Mouse (Mus musculus) mouse trophoblast stem cell (cell line): ENCODE data around the gene Hsp90aa1.
"Not testable (repeated sequence)": the region's sequence is repeated elsewhere in the genome, so short reads cannot be mapped to it uniquely, and the experiment has no call there.

Experiments
- in situ Hi-C, 2 experiments: fragments of 300-500 bp; cut with MseI, MboI; formaldehyde crosslinking; loops; 2 replicates in 1 of 2; 3 replicates in 1 of 2; pipeline ENCODE4 v1.15.1; 2025

Hsp90aa1 gene

GRCm38 (mm10) chr12:110702556-110702955, at the start of gene Hsp90aa1:
Hsp90aa1 (minus strand) TSS chr12:110702728.
- in situ Hi-C loops: no loop called here

DNA sequence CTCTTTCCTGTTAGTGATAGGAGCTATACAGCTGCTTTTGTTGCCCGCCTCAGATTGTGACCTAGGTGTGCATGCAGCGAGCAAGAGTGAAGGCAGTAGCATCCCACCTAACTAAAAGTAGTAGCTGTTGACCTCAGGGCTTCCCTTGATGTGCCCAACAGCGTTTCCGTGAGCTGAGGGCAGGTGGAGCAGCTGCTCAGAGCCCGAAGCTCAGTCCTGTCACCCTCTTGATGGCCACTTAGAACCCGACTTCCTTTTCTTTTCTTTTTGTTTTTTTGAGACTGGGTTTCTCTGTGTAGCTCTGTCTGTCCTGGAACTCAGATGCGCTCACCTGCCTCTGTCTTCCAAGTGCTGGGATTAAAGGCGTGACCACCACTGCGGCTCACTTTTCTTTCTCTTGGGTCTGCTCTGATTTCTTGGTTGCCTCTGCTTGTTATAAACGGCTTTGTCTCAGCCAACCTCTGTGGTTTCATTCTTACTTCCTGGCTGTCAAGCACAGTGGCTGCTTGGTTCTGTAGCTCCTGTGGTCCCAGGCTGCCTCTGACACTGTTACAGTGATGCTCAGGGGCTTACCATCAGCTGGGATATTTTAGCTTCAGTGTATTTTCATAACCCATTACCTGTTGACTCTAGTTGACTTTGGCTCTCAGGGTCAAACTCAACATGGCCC, 48.4 kb upstream of the Hsp90aa1 start:
- in situ Hi-C loops: no loop called here

DNA sequence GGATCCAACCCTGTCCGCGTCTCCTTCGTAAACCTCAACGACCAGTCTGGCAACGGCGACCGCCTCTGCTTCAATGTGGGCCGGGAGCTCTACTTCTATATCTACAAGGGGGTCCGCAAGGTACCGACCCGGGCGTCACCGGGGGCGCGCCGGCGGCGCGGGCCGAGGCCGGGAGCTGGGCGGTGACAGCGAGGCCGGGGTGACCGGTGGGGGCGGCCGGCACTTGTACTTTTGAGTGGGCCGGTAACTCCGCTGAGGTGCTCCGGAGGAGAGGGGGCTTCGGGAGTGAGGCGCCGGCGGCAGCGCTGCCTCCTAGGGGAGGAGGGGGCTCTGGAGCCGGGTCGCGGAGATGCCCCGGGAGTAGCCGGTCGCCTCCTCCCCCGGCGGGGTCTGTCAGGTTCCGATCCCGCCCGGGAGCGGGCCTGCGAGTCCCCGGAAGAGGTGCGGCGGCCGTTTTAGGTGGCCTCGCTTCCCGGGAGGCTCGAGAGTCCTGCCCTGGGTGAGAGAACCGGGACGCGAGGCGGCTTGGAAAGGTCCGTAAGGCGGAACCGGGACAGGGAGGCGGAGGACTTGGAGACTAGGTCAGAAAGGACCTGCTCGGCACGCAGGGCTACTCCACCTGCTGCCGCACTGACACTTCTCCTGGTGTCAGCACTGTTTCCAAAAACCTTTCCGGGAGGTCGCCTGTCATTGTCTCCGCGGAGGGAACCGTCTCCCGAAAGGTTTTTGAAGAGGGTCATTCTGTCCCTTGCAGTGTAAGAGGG, 35.8 kb upstream of the Hsp90aa1 start:
- in situ Hi-C loops: loop anchor here in 1 of 2 experiments (10.0 kb wide), 1 partner anchor 106 kb away; the partner anchor contains the start of gene Mok

- in situ Hi-C loops: loop anchor here in 1 of 2 experiments (10.0 kb wide), 1 partner anchor 107 kb away; the partner anchor contains the start of gene Mok
Observed at GRCm38 (mm10) chr12:110737170-110738157, 34.9 kb upstream of the Hsp90aa1 start, which contains the start of gene Wdr20. Wdr20 (plus strand) TSS chr12:110737944.

GRCm38 (mm10) chr12:110736641-110737040, 34.1 kb upstream of the Hsp90aa1 start:
- in situ Hi-C loops: loop anchor here in 1 of 2 experiments (10.0 kb wide), 1 partner anchor 108 kb away; the partner anchor contains the start of gene Mok

- in situ Hi-C loops: loop anchor here in 1 of 2 experiments (10.0 kb wide), 1 partner anchor 112 kb away; the partner anchor contains the start of gene Mok
Observed at GRCm38 (mm10) chr12:110733254-110733653, 30.7 kb upstream of the Hsp90aa1 start.

DNA sequence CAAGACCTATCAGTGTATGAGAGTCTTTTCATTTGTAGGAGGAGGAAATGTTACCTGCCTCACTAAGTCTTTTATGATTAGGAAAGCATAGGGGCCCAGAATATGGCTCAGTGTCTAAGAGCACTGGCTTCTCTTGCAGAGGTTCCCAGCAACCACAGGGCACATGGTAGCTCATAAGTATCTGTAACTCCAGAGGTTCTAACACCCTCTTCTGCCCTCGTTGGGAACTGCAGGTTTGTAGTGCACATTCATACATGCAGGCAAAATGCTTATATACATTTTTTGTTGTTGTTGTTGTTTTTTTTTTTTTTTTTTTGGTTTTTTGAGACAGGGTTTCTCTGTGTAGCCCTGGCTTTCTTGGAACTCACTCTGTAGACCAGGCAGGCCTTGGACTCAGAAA, 23.9 kb upstream of the Hsp90aa1 start:
- in situ Hi-C loops: no loop called here

- in situ Hi-C loops: no loop called here
Observed at GRCm38 (mm10) chr12:110725489-110725888, 23.0 kb upstream of the Hsp90aa1 start.

DNA sequence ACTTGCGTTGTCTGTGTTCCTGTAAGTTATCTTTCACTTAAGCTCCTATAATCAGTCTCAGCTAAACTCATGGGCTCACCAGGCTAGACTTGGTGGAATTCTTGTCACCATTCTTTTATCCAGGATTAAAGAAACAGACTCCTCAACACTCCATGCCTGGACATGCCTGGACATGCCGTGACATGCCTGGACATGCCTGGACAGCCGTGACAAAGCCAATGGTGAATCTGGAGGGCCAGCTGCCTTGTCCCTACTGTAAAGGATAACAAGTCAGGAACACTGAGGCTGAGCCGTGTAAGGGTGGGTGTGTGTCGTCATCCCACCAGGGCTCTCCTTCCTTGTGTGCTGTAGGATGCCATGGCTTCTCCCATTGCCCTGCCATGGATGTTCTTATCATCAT, 22.5 kb upstream of the Hsp90aa1 start:
- in situ Hi-C loops: no loop called here

DNA sequence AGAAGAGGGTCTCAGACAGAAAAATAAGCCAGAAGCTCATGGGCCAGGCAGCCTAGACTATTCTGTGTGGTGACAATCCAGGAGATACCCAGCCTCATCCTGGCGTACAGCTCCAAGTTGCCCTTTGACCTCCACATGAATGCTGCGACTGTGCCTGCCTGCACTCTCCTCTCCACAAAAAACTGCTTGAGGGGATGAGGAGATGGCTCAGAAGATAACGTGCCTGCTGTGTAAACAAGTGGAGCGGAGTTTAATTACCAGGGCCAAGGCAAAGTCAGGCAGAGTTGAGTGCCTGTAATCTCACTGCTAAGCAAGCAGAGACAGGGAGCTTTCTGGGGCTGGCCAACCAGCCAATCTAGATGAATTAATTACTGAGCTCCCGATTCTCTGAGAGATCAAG, 13.5 kb upstream of the Hsp90aa1 start:
- in situ Hi-C loops: no loop called here

DNA sequence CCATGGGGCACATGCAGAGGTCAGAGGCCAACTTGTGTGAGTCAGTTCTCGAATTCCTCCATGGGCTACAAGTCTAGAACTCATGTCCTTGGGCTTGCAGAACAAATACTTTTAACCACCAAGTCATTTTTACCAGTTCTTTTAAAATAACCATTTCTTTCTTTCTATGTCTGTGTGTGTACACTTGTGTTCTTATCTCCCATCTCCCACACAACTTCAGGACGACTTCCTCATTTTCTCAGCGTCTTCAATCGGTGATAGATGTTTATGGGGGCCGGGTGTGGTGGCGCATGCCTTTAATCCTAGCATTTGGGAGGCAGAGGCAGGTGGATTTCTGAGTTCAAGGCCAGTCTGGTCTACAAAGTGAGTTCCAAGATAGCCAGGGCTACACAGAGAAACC, 11.7 kb upstream of the Hsp90aa1 start:
- in situ Hi-C loops: no loop called here

DNA sequence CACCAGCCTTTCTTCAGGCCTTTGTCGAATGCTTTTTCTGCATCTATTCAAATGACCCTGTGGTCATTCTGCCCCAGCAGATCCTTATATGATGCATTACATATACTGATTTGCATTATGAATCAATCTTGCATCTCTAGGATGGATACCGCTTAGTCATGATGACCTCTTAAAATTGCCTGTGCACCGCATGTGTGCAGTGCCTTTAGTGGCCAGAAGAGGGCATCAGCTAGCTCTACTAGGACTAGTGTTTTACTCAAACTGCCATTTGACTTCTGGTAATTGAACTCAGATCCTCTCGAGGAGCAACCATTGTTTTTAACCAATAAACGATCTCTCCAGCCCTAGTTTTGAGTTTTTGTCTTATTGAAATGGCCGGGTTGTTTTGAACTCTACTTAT, 11.3 kb upstream of the Hsp90aa1 start:
- in situ Hi-C loops: no loop called here

GRCm38 (mm10) chr12:110711270-110711669, 8.7 kb upstream of the Hsp90aa1 start:
- in situ Hi-C loops: no loop called here

GRCm38 (mm10) chr12:110707451-110707850, 4.9 kb upstream of the Hsp90aa1 start:
- in situ Hi-C loops: no loop called here

DNA sequence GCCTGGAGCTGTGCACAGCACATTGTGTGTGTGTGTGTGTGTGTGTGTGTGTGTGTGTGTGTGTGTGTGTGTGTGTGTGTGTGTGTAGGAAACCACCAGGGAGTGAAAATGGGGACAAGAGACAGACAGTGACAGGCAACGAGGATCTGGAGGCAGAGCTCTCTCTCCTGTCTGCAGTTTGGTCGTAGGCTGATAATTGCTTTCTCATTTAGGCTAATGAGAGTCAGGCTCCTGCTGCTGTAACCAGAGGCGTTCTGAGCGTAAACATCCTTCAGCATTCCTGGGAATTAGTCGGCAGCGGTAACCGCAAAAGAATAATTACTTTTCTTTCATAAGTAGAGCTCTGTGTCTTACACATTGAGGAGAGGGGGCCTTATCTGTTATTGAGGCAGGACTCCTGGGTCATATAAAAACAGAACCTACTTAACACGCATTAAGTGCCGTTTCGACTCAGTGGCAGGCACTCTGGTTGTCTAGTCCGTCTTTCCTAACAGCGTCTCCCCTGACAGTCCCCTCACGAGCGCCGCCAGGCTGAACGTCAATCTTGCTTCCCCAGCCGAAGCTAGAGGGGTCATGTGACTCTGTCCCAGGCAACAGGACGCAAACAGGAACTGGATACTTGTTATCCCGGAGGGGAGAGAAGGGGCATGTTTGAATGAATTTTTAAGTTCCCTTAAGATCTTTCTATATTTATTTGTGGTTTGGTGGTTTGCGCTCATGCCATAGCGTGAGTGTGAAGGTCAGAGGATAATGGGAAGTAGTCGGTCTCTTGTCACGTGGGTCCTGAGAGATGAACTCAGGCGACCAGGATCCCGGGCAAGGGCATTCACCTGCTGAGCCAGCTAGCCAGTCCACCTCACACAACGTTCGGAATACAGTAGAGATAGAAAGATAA, 4.1 kb upstream of the Hsp90aa1 start:
- in situ Hi-C loops: no loop called here

DNA sequence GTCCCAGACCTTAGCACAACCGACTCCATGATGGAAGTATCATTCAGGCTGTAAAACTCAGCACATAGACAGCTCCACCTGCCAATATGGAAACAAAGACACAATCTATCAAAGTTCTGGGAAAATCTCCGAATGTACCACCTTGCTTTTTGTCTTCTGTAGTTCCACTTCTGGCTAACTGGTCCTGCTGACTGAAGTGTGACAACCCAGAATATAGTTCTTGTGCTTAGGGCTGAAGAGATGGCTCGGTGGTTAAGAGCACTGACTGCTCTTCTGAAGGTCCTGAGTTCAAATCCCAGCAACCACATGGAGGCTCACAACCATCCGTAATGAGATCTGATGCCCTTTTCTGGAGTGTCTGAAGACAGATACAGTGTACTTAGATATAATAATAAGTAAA, 2.9 kb upstream of the Hsp90aa1 start:
- in situ Hi-C loops: not testable (repeated sequence)

GRCm38 (mm10) chr12:110703682-110704081, 1.2 kb upstream of the Hsp90aa1 start:
- in situ Hi-C loops: no loop called here

DNA sequence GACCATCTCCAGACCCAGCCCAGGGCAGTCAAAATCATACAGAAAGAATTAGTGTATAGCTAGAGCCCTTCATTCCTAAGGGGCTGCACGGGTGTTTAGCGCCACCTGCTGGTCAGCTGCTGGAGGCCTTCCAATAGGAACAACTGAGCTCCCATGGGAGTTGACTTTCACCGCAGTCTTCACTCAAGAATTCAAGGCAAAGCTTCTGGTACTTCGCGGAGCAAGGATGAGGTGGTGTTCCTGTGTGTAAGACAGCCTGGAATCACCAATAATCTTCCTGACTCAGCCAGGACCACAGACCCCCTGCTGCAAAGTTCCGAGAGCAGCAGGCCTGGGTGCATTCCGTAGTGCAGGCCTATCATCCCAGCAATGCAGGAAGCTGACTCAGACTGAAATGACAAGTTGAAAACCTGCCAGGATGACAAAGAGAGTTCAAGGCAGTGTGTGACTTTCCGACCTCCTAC, 512 bp upstream of the Hsp90aa1 start:
- in situ Hi-C loops: no loop called here

GRCm38 (mm10) chr12:110701363-110701762, 1.2 kb downstream of the Hsp90aa1 start:
- in situ Hi-C loops: not testable (repeated sequence)

- in situ Hi-C loops: no loop called here
Observed at GRCm38 (mm10) chr12:110700730-110701129, 1.8 kb downstream of the Hsp90aa1 start.
